Mouse (Mus musculus) heart, adult 2 months (tissue): ENCODE results near the gene Fam120a.

Experiments
- CTCF ChIP-seq: fragments of 200-600 bp; IDR thresholded peaks from 2 replicates; pipeline ENCODE4 v1.8.1; 2022; ENCODE audit warnings: antibody characterized with exemption, mild to moderate bottlenecking, moderate library complexity
- POLR2A ChIP-seq: fragments of 200-500 bp; IDR thresholded peaks from 2 replicates; pipeline ENCODE4 v1.6.1; 2011; ENCODE audit warnings: mild to moderate bottlenecking, low read depth, low read length, control low read depth; ENCODE audit not compliant: insufficient read depth

- TF ChIP-seq CTCF (no peak), POLR2A (no peak)
Observed at GRCm38 (mm10) chr13:48837537-48837936, 130.3 kb downstream of the Fam120a start.
